Mouse (Mus musculus) kidney, adult 2 months (tissue): ENCODE data around the gene Tspan18. TPM values are rescaled to one million over a fixed set of nuclear protein-coding genes. Genes with fewer than 3 reads are reported as not detected.
A peak's percentile ranks its signal among the peaks of the same experiment; 100 is the strongest.

Experiments used
- DNase-seq: peaks from one replicate; pipeline ENCODE4 v3.0.0; 2021
- H3K27ac ChIP-seq: fragments of 200-500 bp; 2 replicates; pipeline ENCODE4 v1.5.1; 2012; ENCODE audit warnings: low read depth, low read length, control low read depth, inconsistent platforms; ENCODE audit not compliant: insufficient read depth
- H3K27me3 ChIP-seq: fragments of 200-500 bp; replicated peaks from 2 replicates; pipeline ENCODE4 v1.6.1; 2012; ENCODE audit warnings: mild to moderate bottlenecking, moderate library complexity, low read length, inconsistent platforms; ENCODE audit not compliant: control insufficient read depth, insufficient read depth
- H3K36me3 ChIP-seq: fragments of 200-500 bp; 2 replicates; pipeline ENCODE4 v1.6.1; 2012; ENCODE audit warnings: mild to moderate bottlenecking, moderate library complexity, low read length, inconsistent platforms; ENCODE audit not compliant: control insufficient read depth, insufficient read depth
- H3K4me1 ChIP-seq: fragments of 200-500 bp; 2 replicates; pipeline ENCODE4 v1.6.1; 2011; ENCODE audit warnings: low read length; ENCODE audit not compliant: control insufficient read depth, insufficient read depth
- H3K4me3 ChIP-seq: fragments of 200-500 bp; 2 replicates; pipeline ENCODE4 v1.5.1; 2011; ENCODE audit warnings: mild to moderate bottlenecking, low read depth, low read length, control low read depth; ENCODE audit not compliant: insufficient read depth
- CTCF ChIP-seq: fragments of 200-500 bp; conservative IDR thresholded peaks from 2 replicates; pipeline ENCODE4 v1.5.1; 2011; ENCODE audit warnings: low read depth, mild to moderate bottlenecking, control low read depth, low read length, moderate library complexity, mixed read lengths; ENCODE audit not compliant: insufficient read depth, insufficient read length
- POLR2A ChIP-seq: fragments of 200-500 bp; IDR thresholded peaks from one replicate; pipeline ENCODE4 v1.6.1; 2011; ENCODE audit warnings: low read depth, low read length, control low read depth
- WGBS: fragments of 180-500 bp; shearing (Covaris S2); methylation state at CpG from one replicate; pipeline ENCODE4 v1.1.7; 2018; 5-methylcytosine and 5-hydroxymethylcytosine counted together
- polyA plus RNA-seq: library from polyadenylated mRNA; depleted of rRNA; stranded (reverse); fragments of >200 nt; gene quantifications from 2 replicates; pipeline ENCODE4 v1.2.3, GENCODE M21; 2012

Gene Tspan18
- polyA plus RNA-seq, 1 experiment: 20.9 TPM

DNA sequence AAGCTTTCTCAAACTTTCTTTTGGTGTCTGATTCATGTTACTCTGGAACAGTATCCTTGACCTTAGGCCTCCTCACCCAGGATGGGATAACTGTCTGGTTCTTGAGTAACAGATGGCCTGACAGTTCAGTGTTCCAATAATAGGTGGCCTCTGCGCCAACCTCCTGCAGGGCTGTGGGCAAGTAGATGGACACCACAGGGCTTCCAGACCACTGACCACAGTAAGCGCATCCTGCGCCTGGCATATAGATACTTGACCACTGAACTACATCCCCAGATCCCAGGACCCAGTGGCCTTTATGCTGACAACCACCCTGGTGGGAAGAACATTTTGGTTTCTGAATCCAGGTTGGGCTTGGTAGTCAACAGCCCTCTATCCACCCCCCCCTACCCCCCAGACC is 114.7 kb downstream of the Tspan18 start:
- H3K4me1 ChIP-seq: peaks cover 6% of the 10 kb centered on the region; the same call in 1 of the 2 replicates
- no peaks in the 10 kb centered on the region for H3K27me3 ChIP-seq
- DNase-seq: no peak
- TF ChIP-seq POLR2A (no peak), CTCF (no peak)
- H3K27ac ChIP-seq: no peak overlapping the region
- no peak overlapping the region for H3K4me3 ChIP-seq
- 98% methylated on average over 3 of the region's 3 CpGs for WGBS
- H3K36me3 ChIP-seq: no peaks in the 10 kb centered on the region

DNA sequence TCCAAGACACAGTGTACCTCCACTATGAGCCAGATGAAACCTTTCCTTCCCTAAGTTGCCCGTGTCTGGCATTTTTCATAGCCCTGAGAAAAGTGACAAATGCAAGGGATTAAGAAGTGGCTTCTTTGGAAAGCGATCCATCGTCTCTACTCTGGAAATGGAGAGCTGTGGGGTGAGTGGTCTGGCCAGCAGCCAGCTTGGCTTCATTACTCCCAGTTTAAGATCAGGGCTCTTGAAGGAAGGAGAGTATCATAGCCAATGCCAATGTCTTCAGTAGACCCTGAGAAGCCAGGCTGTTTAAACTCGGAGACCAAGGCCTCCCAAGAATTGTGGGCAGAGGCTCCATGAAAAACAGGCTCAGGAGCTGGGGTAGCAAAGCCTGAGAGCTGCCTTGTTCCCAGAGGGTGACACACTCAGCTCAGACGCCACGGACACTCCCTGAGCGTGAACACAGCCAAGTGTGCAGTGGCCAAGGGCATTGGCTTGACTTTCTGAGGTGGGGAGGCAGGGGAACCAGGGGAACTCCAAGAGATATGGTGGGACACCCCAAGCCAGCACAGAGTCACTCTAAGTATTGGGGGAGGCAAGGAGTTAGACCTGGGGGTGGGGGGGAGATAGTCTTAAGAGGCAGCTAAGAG is 115.8 kb downstream of the Tspan18 start:
- H3K4me3 ChIP-seq: no peak overlapping the region
- no peak for TF ChIP-seq POLR2A
- WGBS: 79% methylated on average over 7 of the region's 7 CpGs
- H3K27me3 ChIP-seq: no peaks in the 10 kb centered on the region
- H3K36me3 ChIP-seq: no peaks in the 10 kb centered on the region
- H3K4me1 ChIP-seq: peaks cover 6% of the 10 kb centered on the region; the same call in 1 of the 2 replicates
- H3K27ac ChIP-seq: no peak overlapping the region
- DNase-seq: no peak

DNA sequence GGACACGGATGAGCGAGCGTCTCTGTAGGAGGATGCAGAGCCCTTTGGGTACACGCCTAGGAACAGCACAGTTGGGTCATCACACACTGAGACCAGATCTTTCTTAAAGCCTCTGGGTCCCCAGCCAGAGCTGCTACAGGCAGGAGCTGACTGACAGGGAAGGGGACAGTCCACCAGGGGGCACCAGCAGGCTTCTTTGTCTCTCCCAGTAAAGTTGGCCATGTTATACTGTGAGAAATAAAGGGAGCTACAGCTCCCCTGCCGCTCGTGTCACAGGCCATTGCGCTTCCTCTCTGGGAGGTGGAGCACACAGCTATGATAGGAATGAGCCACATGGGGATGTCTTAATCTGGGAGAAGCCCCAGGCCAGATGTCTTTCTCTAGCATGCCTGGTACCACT is 117.3 kb downstream of the Tspan18 start:
- peak; percentile 88 for DNase-seq
- Histone ChIP-seq H3K4me3 (no peak overlapping the region), H3K27ac (0 out of 2 replicates have a peak overlapping the region, but pooled peaks have one; percentile 17), H3K4me1 (peaks cover 6% of the 10 kb centered on the region; the same call in 1 of the 2 replicates), H3K36me3 (no peaks in the 10 kb centered on the region), H3K27me3 (no peaks in the 10 kb centered on the region)
- no peak for TF ChIP-seq POLR2A
- TF ChIP-seq CTCF: peak; percentile 73
- WGBS: 15% methylated on average over 7 of the region's 7 CpGs

DNA sequence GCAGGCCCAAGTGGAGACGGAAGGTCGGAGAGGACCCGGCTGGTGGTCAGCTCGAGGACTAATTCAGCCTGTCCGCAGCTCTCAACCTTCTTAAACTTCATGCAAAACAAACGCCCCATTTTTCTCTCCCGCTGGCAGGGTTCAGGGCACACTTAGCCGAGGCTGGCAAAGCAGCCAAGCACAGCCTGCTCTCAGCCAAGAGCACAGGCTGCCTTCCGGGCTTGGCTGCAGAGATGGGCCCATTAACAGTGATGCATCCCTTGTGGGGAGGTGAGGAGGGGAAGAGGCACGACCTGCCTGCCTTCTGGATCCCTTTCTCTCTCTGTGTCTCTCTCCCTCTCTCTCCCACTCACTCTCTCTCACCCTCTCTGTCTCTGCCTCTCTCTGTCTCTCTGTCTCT is 118.5 kb downstream of the Tspan18 start:
- WGBS: 82% methylated on average over 10 of the region's 10 CpGs

DNA sequence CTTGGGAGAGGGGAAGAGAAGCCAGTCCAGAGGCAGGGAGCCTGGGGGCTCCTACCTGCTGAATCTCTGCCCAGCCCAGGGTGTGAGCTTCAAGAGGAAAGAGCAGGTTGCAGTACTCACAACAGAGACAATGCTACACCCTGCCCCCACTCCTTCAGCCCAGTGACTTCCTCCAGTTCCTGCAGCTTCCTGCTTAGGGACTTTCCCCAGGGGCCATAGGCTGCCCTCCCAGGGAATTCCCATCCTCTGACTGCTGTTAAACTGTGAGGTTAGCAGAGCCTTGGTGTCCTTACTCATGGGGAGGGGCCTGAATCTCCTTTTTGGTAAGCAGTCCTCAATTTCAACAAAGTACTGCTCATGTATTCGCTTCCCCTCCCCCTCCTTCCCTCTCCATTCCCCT is 120.1 kb downstream of the Tspan18 start:
- DNase-seq: peak; percentile 36
- WGBS: 64% methylated on average over 1 of the region's 1 CpGs
- Histone ChIP-seq H3K4me3 (no peak overlapping the region), H3K27me3 (no peaks in the 10 kb centered on the region), H3K4me1 (peaks cover 6% of the 10 kb centered on the region; the same call in 1 of the 2 replicates), H3K27ac (no peak overlapping the region), H3K36me3 (no peaks in the 10 kb centered on the region)
- TF ChIP-seq CTCF: no peak
- no peak for TF ChIP-seq POLR2A

More for the DNA sequence above, 118.5 kb downstream of the Tspan18 start:
- TF ChIP-seq CTCF (no peak), POLR2A (no peak)
- Histone ChIP-seq H3K27ac (no peak overlapping the region), H3K27me3 (no peaks in the 10 kb centered on the region), H3K4me1 (peaks cover 6% of the 10 kb centered on the region; the same call in 1 of the 2 replicates), H3K4me3 (no peak overlapping the region), H3K36me3 (no peaks in the 10 kb centered on the region)
- DNase-seq: no peak

DNA sequence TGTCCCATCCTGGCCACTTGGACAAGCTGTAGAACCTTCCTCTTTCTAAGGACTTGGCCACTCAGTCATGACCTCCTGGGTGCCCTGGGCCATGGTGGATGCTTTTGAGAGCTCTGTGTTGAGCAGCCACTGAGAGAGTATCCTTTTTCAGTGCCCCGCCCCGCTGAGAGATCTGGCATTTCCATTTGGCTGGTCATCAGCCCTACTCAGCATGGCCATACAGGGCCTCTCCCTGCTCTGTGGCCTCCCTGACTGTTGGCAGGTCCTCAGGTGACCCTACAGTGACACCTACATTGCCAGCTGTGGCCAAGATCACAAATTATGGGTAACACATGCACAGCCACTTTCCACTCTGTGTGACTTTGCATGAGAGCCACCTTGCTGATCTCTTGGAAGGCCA is 121.4 kb downstream of the Tspan18 start:
- 100% methylated on average over 2 of the region's 2 CpGs for WGBS
- TF ChIP-seq CTCF (no peak), POLR2A (no peak)
- no peaks in the 10 kb centered on the region for H3K36me3 ChIP-seq
- H3K4me1 ChIP-seq: peaks cover 6% of the 10 kb centered on the region; the same call in 1 of the 2 replicates
- DNase-seq: no peak
- H3K4me3 ChIP-seq: no peak overlapping the region
- H3K27ac ChIP-seq: no peak overlapping the region
- H3K27me3 ChIP-seq: no peaks in the 10 kb centered on the region

DNA sequence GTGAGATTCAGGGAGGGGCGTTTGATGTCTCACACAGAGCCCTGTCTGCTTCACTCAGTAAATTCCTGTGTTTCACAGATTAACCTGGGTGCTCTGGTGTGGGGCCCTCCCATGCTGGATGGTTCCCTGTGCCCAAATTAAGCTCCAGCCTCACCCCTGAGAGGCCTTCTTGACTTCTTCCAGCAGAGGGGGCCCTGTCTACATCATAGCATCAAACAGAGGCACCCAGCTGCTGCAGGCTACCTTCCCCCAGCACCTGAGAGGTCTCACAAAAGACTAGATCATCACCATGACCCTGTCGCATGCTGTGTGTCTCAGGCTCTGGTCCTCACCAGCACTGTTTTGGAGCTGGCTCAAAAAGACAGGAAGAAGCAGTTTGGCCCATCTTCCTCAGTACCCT is 121.9 kb downstream of the Tspan18 start:
- TF ChIP-seq CTCF: no peak
- TF ChIP-seq POLR2A: no peak
- no peaks in the 10 kb centered on the region for H3K36me3 ChIP-seq
- 91% methylated on average over 2 of the region's 2 CpGs for WGBS

DNA sequence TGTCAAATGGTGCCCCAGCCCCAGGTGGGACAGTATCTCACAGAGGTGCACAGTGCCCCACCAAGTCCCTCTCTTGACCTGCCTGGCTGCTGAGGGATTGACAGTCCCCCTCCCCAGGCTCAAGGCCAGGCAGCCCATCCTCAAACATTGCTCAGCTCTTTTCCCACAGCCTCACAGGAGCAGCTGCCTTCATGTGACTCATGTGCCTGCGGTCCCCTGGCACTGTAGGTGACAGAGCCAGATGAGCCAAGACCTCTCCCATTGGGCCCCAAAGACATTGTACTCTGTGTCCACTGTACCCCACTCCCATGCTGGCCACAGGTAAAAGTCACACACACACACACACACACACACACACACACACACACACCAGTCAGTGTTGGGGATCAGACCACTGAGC is 128.2 kb downstream of the Tspan18 start:
- TF ChIP-seq CTCF (no peak), POLR2A (no peak)
- no peaks in the 10 kb centered on the region for H3K27me3 ChIP-seq
- H3K4me1 ChIP-seq: no peaks in the 10 kb centered on the region
- H3K4me3 ChIP-seq: no peak overlapping the region
- H3K36me3 ChIP-seq: no peaks in the 10 kb centered on the region
- 100% methylated on average over 1 of the region's 1 CpGs for WGBS
- H3K27ac ChIP-seq: no peak overlapping the region
- DNase-seq: no peak

More for the DNA sequence above, 121.9 kb downstream of the Tspan18 start:
- no peak overlapping the region for H3K4me3 ChIP-seq
- no peak overlapping the region for H3K27ac ChIP-seq
- H3K27me3 ChIP-seq: no peaks in the 10 kb centered on the region
- no peak for DNase-seq
- peaks cover 3% of the 10 kb centered on the region; the same call in 1 of the 2 replicates for H3K4me1 ChIP-seq
